ENCODE assay signal across 17 mouse cellular contexts in the genomic region with DNA sequence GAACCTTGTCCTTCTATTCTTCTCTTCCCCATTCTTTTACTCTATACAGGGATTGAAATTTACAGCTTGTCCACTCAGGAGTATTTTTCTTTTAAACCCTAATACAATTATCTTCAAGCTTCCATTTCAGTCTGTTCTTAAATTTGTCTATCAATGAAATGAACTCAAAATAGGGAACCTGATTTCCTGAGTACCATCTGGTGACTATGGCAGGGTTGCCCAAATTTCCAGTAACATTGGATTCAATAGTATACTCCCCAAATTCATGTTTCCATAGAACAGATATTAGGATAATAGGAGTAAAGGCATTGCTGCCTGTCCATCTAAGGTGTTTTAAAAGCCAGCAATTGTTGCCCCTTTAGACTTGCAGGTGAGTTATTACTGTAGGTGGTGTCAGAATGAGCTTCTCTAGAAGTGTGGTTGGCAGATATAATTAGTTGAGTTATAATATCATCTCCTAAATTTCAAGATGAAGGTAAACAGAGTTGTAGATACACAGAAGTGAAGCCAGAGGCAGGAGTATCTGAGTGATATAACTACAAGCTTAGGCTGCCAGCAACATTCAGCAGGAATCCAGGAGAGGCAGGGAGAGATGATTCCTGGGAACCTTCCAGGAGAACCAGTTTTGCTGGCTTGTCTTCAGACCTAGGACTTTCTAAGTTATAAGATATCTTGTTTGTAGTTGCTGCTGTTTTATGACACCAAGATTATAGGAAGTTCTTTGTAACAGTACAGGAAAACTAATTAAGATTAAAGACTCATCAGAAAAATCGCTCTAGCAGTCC.
"Had no signal": no experiment of that assay in that cellular context is flagged by ENCODE, and none has a peak within 500 bp of the region (broad histone marks: within the 10 kb centered on the region; RNA-seq: fewer than 3 reads in every experiment).

No protein-coding gene starts in this region.

- ATAC-seq: hindbrain, postnatal 0 days; intestine, embryonic 16.5 days; liver, embryonic 12.5 days had no signal

- DNase-seq: gastrocnemius, postnatal 14 days; gastrocnemius, postnatal 36 days; heart, adult 11 months; heart, adult 2 months; heart, postnatal 14 days; heart, postnatal 36 days; kidney, adult 11 months; kidney, adult 2 months; kidney, adult 9 months; kidney, postnatal 14 days; kidney, postnatal 36 days; layer of hippocampus, adult 9-11 months; layer of hippocampus, postnatal 36 days; left cerebral cortex, postnatal 4 days had no signal
